17 mouse cellular contexts compared by ENCODE assay signal in genomic region chr4:141284486-141284885, GRCm38 (mm10). TPM values are rescaled to one million over a fixed set of nuclear protein-coding genes. Genes with fewer than 3 reads are reported as not detected.
"Had no signal": no experiment of that assay in that cellular context is flagged by ENCODE, and none has a peak within 500 bp of the region (broad histone marks: within the 10 kb centered on the region; RNA-seq: fewer than 3 reads in every experiment).

No protein-coding gene starts in this region.

- DNase-seq: liver, postnatal 0 days; lung, embryonic 14.5 days; lung, postnatal 14 days; right cerebral cortex, postnatal 14 days; spleen, adult 18-20 months; thymus, adult 2 months; thymus, postnatal 25 days; thymus, postnatal 4 days had no signal

- ATAC-seq: liver, postnatal 0 days; midbrain, embryonic 15.5 days had no signal

- H3K4me3 ChIP-seq: liver, embryonic 15.5 days; megakaryocyte, embryonic 14.5 days; midbrain, embryonic 13.5 days; midbrain, embryonic 15.5 days; neural tube, embryonic 12.5 days had no signal

- H3K9me3 ChIP-seq: liver, embryonic 15.5 days; megakaryocyte, embryonic 14.5 days; midbrain, embryonic 13.5 days; midbrain, embryonic 15.5 days; neural tube, embryonic 12.5 days had no signal

- H3K27ac ChIP-seq: liver, embryonic 15.5 days; macrophage; midbrain, embryonic 13.5 days; midbrain, embryonic 15.5 days; neural tube, embryonic 12.5 days had no signal

- H3K9ac ChIP-seq: liver, embryonic 15.5 days; liver, postnatal 0 days; lung, embryonic 14.5 days; midbrain, embryonic 13.5 days; midbrain, embryonic 15.5 days; neural tube, embryonic 12.5 days had no signal

- H3K36me3 ChIP-seq: liver, embryonic 15.5 days; midbrain, embryonic 13.5 days; midbrain, embryonic 15.5 days; neural tube, embryonic 12.5 days had no signal

RNA-seq across cellular contexts. Expression of gene Epha2, which starts 16.6 kb away (rescaled TPM):
- total RNA-seq: monocyte, adult 5-6 weeks had no signal

RNA-seq across cellular contexts. Expression of gene Arhgef19, which starts 45.2 kb away (rescaled TPM):
- total RNA-seq: megakaryocyte progenitor cell, adult 5-6 weeks; monocyte, adult 5-6 weeks; neutrophil, adult 5-6 weeks had no signal
- polyA plus RNA-seq: macrophage had no signal
